Mouse (Mus musculus) embryonic facial prominence, embryonic 13.5 days (tissue): ENCODE measurements around the gene Oma1. TPM values are rescaled to one million over a fixed set of nuclear protein-coding genes. Genes with fewer than 3 reads are reported as not detected.

Experiments used
- ATAC-seq: fragments of 200-750 bp; cut with Nextera tagmentation; 2 replicates; pipeline ENCODE4 v1.8.0; 2017; ENCODE audit warnings: low read depth; ENCODE audit not compliant: insufficient number of reproducible peaks, insufficient read depth, low FRiP score, low TSS enrichment
- H3K27ac ChIP-seq: fragments of 300-500 bp; sonication (generic); 2 replicates; pipeline ENCODE4 v1.5.1; 2015; ENCODE audit warnings: moderate library complexity, mild to moderate bottlenecking, inconsistent platforms
- H3K27me3 ChIP-seq: fragments of 300-500 bp; sonication (generic); 2 replicates; pipeline ENCODE4 v1.6.1; 2015; ENCODE audit warnings: mild to moderate bottlenecking, inconsistent platforms
- H3K36me3 ChIP-seq: fragments of 300-500 bp; sonication (generic); 2 replicates; pipeline ENCODE4 v1.6.1; 2015; ENCODE audit warnings: mild to moderate bottlenecking, inconsistent platforms
- H3K4me1 ChIP-seq: fragments of 300-500 bp; sonication (generic); 2 replicates; pipeline ENCODE4 v1.6.1; 2015; ENCODE audit warnings: inconsistent platforms
- H3K4me2 ChIP-seq: fragments of 300-500 bp; sonication (generic); 2 replicates; pipeline ENCODE4 v1.6.1; 2015; ENCODE audit warnings: moderate library complexity, mild to moderate bottlenecking, inconsistent platforms
- H3K4me3 ChIP-seq: fragments of 300-500 bp; sonication (generic); 2 replicates; pipeline ENCODE4 v1.5.1; 2015; ENCODE audit warnings: mild to moderate bottlenecking, inconsistent platforms
- H3K9ac ChIP-seq: fragments of 300-500 bp; sonication (generic); 2 replicates; pipeline ENCODE4 v1.6.1; 2015; ENCODE audit warnings: mild to moderate bottlenecking, inconsistent platforms
- H3K9me3 ChIP-seq: fragments of 300-500 bp; sonication (generic); 2 replicates; pipeline ENCODE4 v1.6.1; 2016; ENCODE audit warnings: inconsistent platforms
- WGBS: fragments of 180-500 bp; shearing (Covaris S2); methylation state at CpG from one replicate; pipeline ENCODE4 v1.1.7; 2015; ENCODE audit warnings: mixed read lengths; 5-methylcytosine and 5-hydroxymethylcytosine counted together
- polyA plus RNA-seq: library from polyadenylated mRNA; unstranded; fragments of >200 nt; fragmentation: Nextera tagmentation; extraction: Ambion mirVana; gene quantifications from 2 replicates; pipeline ENCODE4 v1.2.1, GENCODE M21; 2015

Oma1 gene
- polyA plus RNA-seq, 1 experiment from 2014 or later = 14.9 TPM

DNA sequence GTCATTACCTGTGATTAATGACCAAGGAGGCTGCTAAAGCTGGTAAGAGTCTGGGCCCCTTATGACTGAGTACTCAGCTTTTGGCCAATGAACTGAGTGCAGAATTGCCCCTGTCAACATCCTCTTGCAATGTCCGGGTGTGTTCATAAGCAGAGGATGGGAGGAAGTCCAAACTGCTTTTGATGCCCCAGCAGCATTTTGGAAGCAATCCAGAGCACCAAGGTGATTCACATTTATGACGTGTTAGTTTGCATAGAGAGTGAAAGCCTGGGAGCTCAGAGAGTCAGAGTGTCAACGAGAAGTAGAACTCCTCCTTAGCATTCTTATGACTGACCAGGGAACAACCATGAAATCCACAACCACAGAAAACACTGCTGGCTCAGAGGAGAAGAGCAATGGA, 91.7 kb downstream of the Oma1 start:
- Histone ChIP-seq H3K9ac (no peak overlapping the region), H3K4me3 (no peak overlapping the region), H3K36me3 (no peaks in the 10 kb centered on the region), H3K4me1 (no peaks in the 10 kb centered on the region), H3K27ac (no peak overlapping the region), H3K9me3 (no peaks in the 10 kb centered on the region; the same call in 1 of the 2 replicates), H3K27me3 (no peaks in the 10 kb centered on the region), H3K4me2 (no peak overlapping the region)
- ATAC-seq = no peak
- WGBS = 76% methylated on average over 3 of the region's 3 CpGs

DNA sequence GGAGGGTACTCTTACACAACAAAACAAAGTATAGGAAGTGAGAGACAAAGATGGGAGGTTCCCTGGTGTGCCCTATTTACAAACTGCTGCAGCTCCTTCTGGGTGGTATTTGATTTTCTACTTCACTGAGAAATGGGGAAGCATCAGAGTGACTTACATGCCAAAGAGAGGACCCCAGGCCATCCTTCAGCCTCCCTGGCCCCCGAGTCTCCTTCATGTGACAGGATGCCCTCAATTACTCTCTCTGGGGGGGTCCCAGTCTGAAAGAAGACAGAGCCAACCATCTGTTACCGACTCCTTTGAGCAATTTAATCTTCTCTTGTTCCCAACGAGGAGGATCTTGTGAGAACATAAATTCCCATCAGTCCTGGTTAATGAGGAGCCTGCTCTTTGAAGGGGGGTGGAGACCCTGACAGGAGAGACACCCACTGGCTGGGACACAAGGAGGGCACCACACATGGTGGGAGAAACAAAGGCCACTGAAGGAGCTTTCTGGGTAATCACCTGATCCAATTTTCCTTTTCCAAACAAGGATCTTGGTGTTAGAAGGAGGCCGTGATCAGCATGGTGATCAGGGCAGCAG, 96.7 kb downstream of the Oma1 start:
- Histone ChIP-seq H3K27ac (no peak overlapping the region), H3K36me3 (no peaks in the 10 kb centered on the region), H3K4me1 (no peaks in the 10 kb centered on the region), H3K9ac (no peak overlapping the region), H3K9me3 (no peaks in the 10 kb centered on the region; the same call in 1 of the 2 replicates), H3K4me3 (no peak overlapping the region), H3K27me3 (no peaks in the 10 kb centered on the region), H3K4me2 (no peak overlapping the region)
- 18% methylated on average over 4 of the region's 4 CpGs for WGBS
- ATAC-seq = no peak

Other genes starting within 250 kb of the Oma1 start
- 58.4 and 64.7 TPM in 2 replicates for gene Mier1, start 199.4 kb upstream of the Oma1 start, polyA plus RNA-seq
- 4.5 and 5.9 TPM in 2 replicates for gene Wdr78, start 199.3 kb upstream of the Oma1 start, polyA plus RNA-seq
- 12.9 and 18.1 TPM in 2 replicates for gene Slc35d1, start 98.6 kb upstream of the Oma1 start, polyA plus RNA-seq
- not detected in 2 replicates for gene 4921539E11Rik, start 22.9 kb upstream of the Oma1 start, polyA plus RNA-seq